Mouse (Mus musculus) myocyte (in vitro differentiated cells): ENCODE measurements at regions not wholly inside any gene's neighbourhood (a gene's known extent, or its start where the extent isn't known, plus 50 kb on each side); places are given as distances from the start of the nearest gene placed in this dataset.

ENCODE experiments used
- H3K27me3 ChIP-seq: one replicate; pipeline ENCODE4 v1.6.1; 2011; ENCODE audit not compliant: control insufficient read depth, insufficient read depth, insufficient read length
- H3K36me3 ChIP-seq: one replicate; pipeline ENCODE4 v1.6.1; 2011; ENCODE audit not compliant: control insufficient read depth, insufficient read depth
- H3K4me2 ChIP-seq: one replicate; pipeline ENCODE4 v1.6.1; 2011; ENCODE audit warnings: low read depth, control low read depth
- H3K4me3 ChIP-seq: one replicate; pipeline ENCODE4 v1.5.1; 2011; ENCODE audit warnings: mild to moderate bottlenecking, control low read depth, moderate library complexity
- H3K79me2 ChIP-seq: one replicate; pipeline ENCODE4 v1.6.1; 2011; ENCODE audit not compliant: control insufficient read depth, insufficient read depth
- H3ac ChIP-seq: one replicate; pipeline ENCODE4 v1.6.1; 2011; ENCODE audit not compliant: control insufficient read depth, insufficient read length
- CEBPB ChIP-seq: IDR thresholded peaks from 2 replicates; pipeline ENCODE4 v1.6.1; 2011; ENCODE audit warnings: mild to moderate bottlenecking, moderate library complexity; ENCODE audit not compliant: poor library complexity, insufficient read depth, severe bottlenecking
- E2F4 ChIP-seq: IDR thresholded peaks from one replicate; pipeline ENCODE4 v1.6.1; 2011; ENCODE audit warnings: mild to moderate bottlenecking, control low read depth, moderate library complexity; ENCODE audit not compliant: insufficient read depth
- MAX ChIP-seq: IDR thresholded peaks from one replicate; pipeline ENCODE4 v1.6.1; 2011; ENCODE audit warnings: low read depth, mild to moderate bottlenecking, control low read depth
- MYOD1 ChIP-seq, 3 experiments: IDR thresholded peaks; one replicate each; pipeline ENCODE4 v1.6.1; 2011; ENCODE audit warnings: control low read depth in 2 of 3, low read depth in 2 of 3, mild to moderate bottlenecking in 2 of 3, moderate library complexity in 1 of 3; ENCODE audit not compliant: insufficient read length in 2 of 3, control insufficient read depth in 1 of 3
- MYOG ChIP-seq, 3 experiments: IDR thresholded peaks; one replicate each; pipeline ENCODE4 v1.6.1; 2011; ENCODE audit warnings: control low read depth in 2 of 3, low read depth in 2 of 3, mild to moderate bottlenecking in 2 of 3; ENCODE audit not compliant: insufficient read length in 2 of 3, control insufficient read depth in 1 of 3, insufficient read depth in 1 of 3
- POLR2A ChIP-seq: IDR thresholded peaks from one replicate; pipeline ENCODE4 v1.6.1; 2011; ENCODE audit warnings: low read depth, mild to moderate bottlenecking, control low read depth, moderate library complexity; ENCODE audit not compliant: insufficient read length
- POLR2AphosphoS2 ChIP-seq: IDR thresholded peaks from one replicate; pipeline ENCODE4 v1.6.1; 2011; ENCODE audit warnings: low read depth, control low read depth; ENCODE audit not compliant: insufficient read length
- REST ChIP-seq: IDR thresholded peaks from one replicate; pipeline ENCODE4 v1.6.1; 2011; ENCODE audit warnings: mild to moderate bottlenecking, control low read depth, moderate library complexity; ENCODE audit not compliant: insufficient read depth, insufficient read length
- SRF ChIP-seq: IDR thresholded peaks from one replicate; pipeline ENCODE4 v1.6.1; 2011; ENCODE audit warnings: low read depth; ENCODE audit not compliant: control insufficient read depth, insufficient read length
- TCF12 ChIP-seq: IDR thresholded peaks from one replicate; pipeline ENCODE4 v1.6.1; 2011; ENCODE audit warnings: mild to moderate bottlenecking, control low read depth; ENCODE audit not compliant: poor library complexity, insufficient read depth, severe bottlenecking
- TCF3 ChIP-seq: IDR thresholded peaks from one replicate; pipeline ENCODE4 v1.6.1; 2011; ENCODE audit warnings: low read depth, control low read depth; ENCODE audit not compliant: insufficient read length
- USF1 ChIP-seq: IDR thresholded peaks from one replicate; pipeline ENCODE4 v1.6.1; 2011; ENCODE audit warnings: low read depth, mild to moderate bottlenecking, control low read depth, moderate library complexity

DNA sequence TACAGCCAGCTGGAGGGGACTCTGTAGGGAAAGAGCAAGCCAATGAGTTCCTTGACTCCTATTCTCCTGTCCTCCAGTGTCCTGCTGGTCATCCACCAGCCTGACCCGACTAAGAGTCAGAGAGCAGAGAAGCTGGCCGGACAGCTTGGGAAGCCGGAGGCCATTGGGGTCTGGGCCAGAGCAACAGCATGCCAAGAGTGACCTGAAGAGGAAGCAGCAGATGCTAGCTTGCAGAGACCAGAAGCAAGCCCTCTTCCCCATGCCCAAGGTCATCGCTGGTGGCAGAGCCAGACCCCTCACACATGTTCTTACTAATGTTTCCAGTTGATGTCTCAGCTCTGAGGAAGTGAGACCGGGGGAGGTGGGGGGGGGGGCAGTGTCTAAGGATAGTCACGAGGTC lies 172.7 kb upstream of the Nectin1 start:
- Histone ChIP-seq H3K79me2 (no peaks in the 10 kb centered on the region), H3K27me3 (no peaks in the 10 kb centered on the region), H3K4me3 (no peak overlapping the region), H3ac (no peak overlapping the region), H3K4me2 (no peak overlapping the region), H3K36me3 (no peaks in the 10 kb centered on the region)
- TF ChIP-seq SRF (no peak), POLR2AphosphoS2 (no peak), CEBPB (no peak), MAX (no peak), TCF12 (no peak), USF1 (no peak), MYOD1 (IDR thresholded peaks at IDR 0.05; ENCODE audit: control insufficient read depth in 1 of 3, insufficient read length in 2 of 3, low read depth in 2 of 3) (no peak), MYOG (IDR thresholded peaks at IDR 0.05; ENCODE audit: control insufficient read depth in 1 of 3, insufficient read depth in 1 of 3, insufficient read length in 2 of 3, low read depth in 2 of 3) (no peak), REST (no peak), POLR2A (no peak), TCF3 (no peak), E2F4 (no peak)

DNA sequence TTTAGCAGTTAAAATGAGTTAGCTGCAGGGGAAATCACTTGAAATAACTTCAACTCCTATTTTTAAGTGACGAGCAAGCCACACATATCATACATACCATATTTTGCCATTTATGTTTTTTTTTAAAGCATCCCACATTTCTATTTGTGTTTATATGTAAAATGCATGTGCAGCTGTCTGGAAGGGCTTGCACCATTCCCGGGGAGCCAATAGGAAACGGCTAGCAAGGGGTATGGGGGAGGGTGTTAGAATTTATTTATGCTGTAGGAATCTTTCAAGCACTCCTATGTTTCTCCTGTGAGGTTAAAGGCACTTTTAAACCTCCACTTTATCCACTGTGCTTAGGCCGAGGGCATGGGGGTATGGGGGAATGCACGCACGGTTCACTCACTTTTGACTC lies 168.1 kb upstream of the Nectin1 start:
- no peak overlapping the region for H3K4me3 ChIP-seq
- H3K4me2 ChIP-seq = no peak overlapping the region
- H3K27me3 ChIP-seq = no peaks in the 10 kb centered on the region
- H3K79me2 ChIP-seq = no peaks in the 10 kb centered on the region
- TF ChIP-seq POLR2A (no peak), MAX (no peak)
- no peaks in the 10 kb centered on the region for H3K36me3 ChIP-seq
- no peak overlapping the region for H3ac ChIP-seq

DNA sequence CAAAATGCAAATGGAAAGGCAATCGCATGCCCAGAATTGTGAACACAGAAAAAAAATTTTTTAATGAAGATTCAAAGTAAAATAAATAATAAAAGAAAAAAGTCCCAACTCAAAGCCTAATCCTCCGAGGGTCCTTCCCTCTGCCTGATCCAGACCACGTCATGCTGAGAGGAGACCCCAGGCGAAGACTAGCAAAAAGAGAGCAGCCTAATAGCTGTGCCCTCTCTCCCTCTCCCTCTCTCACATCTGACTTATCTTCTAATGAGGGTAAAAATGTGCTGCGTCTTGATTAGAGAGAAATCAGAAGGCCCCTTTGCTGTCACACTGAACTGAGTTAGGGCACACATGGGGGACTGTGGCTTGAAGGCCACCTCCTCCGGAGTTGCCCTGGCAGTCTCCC lies 163.1 kb upstream of the Nectin1 start:
- Histone ChIP-seq H3K4me3 (no peak overlapping the region), H3K36me3 (no peaks in the 10 kb centered on the region), H3K4me2 (no peak overlapping the region), H3K79me2 (no peaks in the 10 kb centered on the region), H3ac (no peak overlapping the region), H3K27me3 (no peaks in the 10 kb centered on the region)
- TF ChIP-seq CEBPB = no peak
- no peak for TF ChIP-seq SRF
- TF ChIP-seq POLR2AphosphoS2 = no peak
- no peak for TF ChIP-seq MYOG (IDR thresholded peaks at IDR 0.05; ENCODE audit: control insufficient read depth in 1 of 3, insufficient read depth in 1 of 3, insufficient read length in 2 of 3, low read depth in 2 of 3)
- TF ChIP-seq E2F4 = no peak

DNA sequence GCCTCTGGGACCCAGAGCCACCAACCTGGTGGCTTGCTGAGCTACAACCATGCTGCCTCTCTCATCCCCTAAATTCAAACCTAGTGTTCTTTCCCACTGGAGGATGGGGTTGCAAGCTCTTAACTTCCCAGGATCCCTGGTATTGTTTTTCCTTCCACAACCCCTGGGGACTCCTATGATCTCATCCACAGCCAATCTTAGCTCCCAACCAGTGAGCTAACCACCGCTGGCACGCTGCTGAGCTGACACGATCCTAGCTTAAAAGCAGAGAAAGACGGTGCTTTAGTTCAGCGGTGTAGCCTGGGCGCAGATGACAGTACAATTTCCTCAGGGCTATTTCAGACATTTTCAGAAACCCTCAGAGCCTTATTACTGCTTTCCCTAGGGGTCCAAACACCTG lies 158.2 kb upstream of the Nectin1 start:
- no peak for TF ChIP-seq MAX
- TF ChIP-seq POLR2AphosphoS2 = no peak
- no peak for TF ChIP-seq TCF3
- TF ChIP-seq MYOG (IDR thresholded peaks at IDR 0.05; ENCODE audit: control insufficient read depth in 1 of 3, insufficient read depth in 1 of 3, insufficient read length in 2 of 3, low read depth in 2 of 3) = no peak
- TF ChIP-seq TCF12 = no peak
- no peak for TF ChIP-seq E2F4
- no peak for TF ChIP-seq USF1
- no peak for TF ChIP-seq SRF
- TF ChIP-seq CEBPB = no peak
- no peak for TF ChIP-seq REST
- no peak overlapping the region for H3K4me3 ChIP-seq
- H3ac ChIP-seq = no peak overlapping the region
- no peaks in the 10 kb centered on the region for H3K79me2 ChIP-seq
- H3K27me3 ChIP-seq = no peaks in the 10 kb centered on the region
- H3K4me2 ChIP-seq = no peak overlapping the region
- no peaks in the 10 kb centered on the region for H3K36me3 ChIP-seq

DNA sequence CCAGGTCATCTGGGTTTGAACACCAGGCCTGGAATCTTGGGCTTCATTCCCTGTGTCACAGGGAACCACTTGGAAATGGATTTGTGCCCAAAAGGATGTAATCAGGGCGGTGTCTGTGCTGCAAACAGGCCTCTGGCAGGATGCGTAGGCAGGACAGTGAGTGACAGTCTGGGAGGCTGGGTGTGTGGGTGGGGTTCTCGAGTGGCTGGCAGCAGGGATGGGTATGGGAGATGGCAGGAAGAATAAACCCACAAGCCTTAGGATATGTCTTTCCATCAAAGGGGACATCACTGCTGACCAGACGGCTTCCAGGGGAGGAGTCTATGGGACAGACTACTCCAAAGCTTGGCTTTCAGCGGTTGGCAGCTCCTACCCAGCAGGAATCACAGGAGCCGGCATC lies 150.5 kb upstream of the Nectin1 start:
- H3ac ChIP-seq = no peak overlapping the region
- H3K36me3 ChIP-seq = no peaks in the 10 kb centered on the region
- H3K4me3 ChIP-seq = no peak overlapping the region
- no peaks in the 10 kb centered on the region for H3K27me3 ChIP-seq
- no peak for TF ChIP-seq E2F4
- no peak for TF ChIP-seq POLR2A
- no peak for TF ChIP-seq MYOD1 (IDR thresholded peaks at IDR 0.05; ENCODE audit: control insufficient read depth in 1 of 3, insufficient read length in 2 of 3, low read depth in 2 of 3)
- no peak for TF ChIP-seq TCF3
- no peak for TF ChIP-seq TCF12
- TF ChIP-seq CEBPB = no peak
- no peak for TF ChIP-seq USF1
- no peak for TF ChIP-seq MYOG (IDR thresholded peaks at IDR 0.05; ENCODE audit: control insufficient read depth in 1 of 3, insufficient read depth in 1 of 3, insufficient read length in 2 of 3, low read depth in 2 of 3)
- H3K79me2 ChIP-seq = no peaks in the 10 kb centered on the region
- H3K4me2 ChIP-seq = no peak overlapping the region
